Mouse (Mus musculus) layer of hippocampus, adult 2 months (tissue): Measurements from ENCODE around the gene Dnajc6. TPM values are rescaled to one million over a fixed set of nuclear protein-coding genes. Genes with fewer than 3 reads are reported as not detected.

Experiments used
- DNase-seq, 2 experiments: peaks; one replicate each; pipeline ENCODE4 v3.0.0; 2022; ENCODE audit warnings: low spot score in 2 of 2
- H3K27ac ChIP-seq: fragments of 200-600 bp; 2 replicates; pipeline ENCODE4 v1.8.1; 2022
- H3K4me3 ChIP-seq: fragments of 200-600 bp; 2 replicates; pipeline ENCODE4 v1.8.1; 2022; ENCODE audit warnings: mild to moderate bottlenecking
- CTCF ChIP-seq: fragments of 200-600 bp; conservative IDR thresholded peaks from 2 replicates; pipeline ENCODE4 v1.8.1; 2022; ENCODE audit warnings: antibody characterized with exemption, mild to moderate bottlenecking, moderate library complexity
- total RNA-seq, 2 experiments: library from RNA; stranded (reverse); gene quantifications; 2 replicates each; pipeline ENCODE4 v1.2.3; 2021

Dnajc6 gene
- total RNA-seq, 2 experiments from 2014 or later = 291 to 316 TPM

GRCm38 (mm10) chr4:101585455-101586184 lies 89.2 kb downstream of the Dnajc6 start:
- no peak for TF ChIP-seq CTCF
- H3K27ac ChIP-seq = peak overlapping the region; percentile 11; the same call in 1 of the 2 replicates
- H3K4me3 ChIP-seq = no peak overlapping the region
- no peak for DNase-seq

DNA sequence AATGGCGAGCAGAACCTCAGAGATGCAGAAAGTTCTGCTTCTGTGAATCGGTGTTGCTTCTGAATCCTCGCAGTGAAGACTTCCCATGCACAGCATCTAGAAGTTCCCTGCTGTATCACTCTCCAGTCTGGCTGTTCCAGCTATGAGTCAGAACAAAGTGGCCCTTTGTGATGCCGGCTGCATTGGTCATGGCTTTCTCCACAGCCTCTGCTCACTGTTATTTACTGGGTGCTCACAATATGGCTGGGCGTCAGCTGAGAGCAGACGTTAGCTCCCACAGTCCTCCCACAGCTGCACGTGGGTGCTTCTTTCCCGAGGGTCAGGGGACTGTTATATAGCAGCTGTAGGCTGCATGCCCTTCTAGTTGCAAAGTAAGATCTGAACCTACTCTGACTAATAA lies 92.5 kb downstream of the Dnajc6 start:
- peak overlapping the region; percentile 73 for H3K27ac ChIP-seq
- H3K4me3 ChIP-seq = no peak overlapping the region
- DNase-seq = peak; percentile 29 to 58
- no peak for TF ChIP-seq CTCF

DNA sequence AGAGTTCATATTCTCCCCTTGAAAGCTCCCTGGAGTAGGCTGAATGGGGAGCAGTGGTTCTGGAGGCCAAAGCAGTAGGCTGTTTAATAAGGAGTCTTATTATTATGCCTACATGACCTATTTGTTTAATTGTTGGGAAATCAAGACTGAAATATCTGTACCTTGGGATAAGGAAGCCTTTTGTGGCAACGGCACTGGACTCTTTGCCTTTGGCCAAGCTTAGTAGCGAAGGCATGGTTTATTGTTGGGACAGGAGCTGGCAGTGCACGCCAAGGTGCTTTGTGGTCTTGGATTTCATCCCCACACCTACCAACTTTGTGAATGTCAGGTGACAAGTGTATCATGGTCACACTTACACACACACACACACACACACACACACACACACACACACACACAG lies 93.3 kb downstream of the Dnajc6 start:
- DNase-seq = no peak
- Histone ChIP-seq H3K27ac (peak overlapping the region; percentile 73), H3K4me3 (no peak overlapping the region)
- TF ChIP-seq CTCF = no peak

DNA sequence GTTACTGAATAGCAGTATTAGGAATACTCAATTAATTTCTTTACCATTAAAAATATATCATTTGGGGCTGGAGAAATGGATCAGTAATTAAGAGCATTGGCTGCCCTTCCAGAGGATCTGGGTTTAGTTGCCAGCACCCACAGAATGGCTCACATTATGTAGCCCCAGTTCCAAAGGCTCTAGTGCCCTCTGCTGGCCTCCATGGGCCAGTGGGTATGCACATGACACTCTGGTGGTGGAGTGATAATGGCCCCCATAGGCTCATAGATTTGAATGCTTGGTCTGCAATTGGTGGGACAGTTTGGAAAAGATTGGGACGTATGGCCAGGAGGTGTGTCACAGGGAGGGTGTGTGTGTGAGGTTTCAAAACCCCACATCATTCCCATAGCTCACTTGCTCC lies 95.0 kb downstream of the Dnajc6 start:
- TF ChIP-seq CTCF = peak; percentile 53
- no peak overlapping the region for H3K27ac ChIP-seq
- no peak for DNase-seq
- no peak overlapping the region for H3K4me3 ChIP-seq

DNA sequence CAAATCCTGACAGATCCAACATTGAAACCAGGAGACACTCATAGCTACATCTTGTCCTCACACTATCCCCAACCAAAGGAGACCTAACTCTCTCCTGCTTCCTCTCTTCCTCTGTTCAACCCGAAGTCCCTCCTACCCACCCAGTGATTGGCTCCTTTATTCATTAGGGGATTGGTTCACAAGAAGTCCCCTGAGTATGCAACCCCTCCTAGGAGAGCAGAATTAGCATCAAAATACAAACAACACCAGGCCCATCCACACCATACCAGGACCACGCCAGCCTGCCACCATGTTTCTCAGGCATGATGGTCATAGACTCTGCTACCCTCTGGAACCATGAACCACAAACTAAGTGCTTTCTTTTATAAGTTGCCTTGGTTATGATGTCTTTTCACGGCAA lies 96.0 kb downstream of the Dnajc6 start:
- no peak for DNase-seq
- Histone ChIP-seq H3K4me3 (no peak overlapping the region), H3K27ac (no peak overlapping the region)
- TF ChIP-seq CTCF = no peak

DNA sequence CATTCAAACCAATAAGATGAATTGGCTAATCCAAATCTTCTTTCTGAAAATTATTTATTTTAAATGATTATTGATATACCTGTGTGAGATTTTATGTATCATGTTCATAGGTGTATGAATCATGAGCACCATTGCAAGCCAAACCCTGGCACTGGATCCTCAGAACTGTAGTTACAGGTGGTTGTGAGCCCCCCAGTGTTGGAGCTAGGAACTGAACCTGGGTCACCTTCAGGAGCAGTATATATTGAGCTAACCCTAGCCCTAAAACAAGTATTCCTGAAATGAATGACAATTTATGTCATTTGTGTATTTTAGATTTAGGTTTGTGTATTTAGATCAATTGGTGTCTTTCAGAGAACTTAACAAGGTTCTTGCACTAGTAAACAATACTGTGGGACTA lies 105.3 kb downstream of the Dnajc6 start:
- peak; percentile 69 for TF ChIP-seq CTCF
- Histone ChIP-seq H3K4me3 (no peak overlapping the region), H3K27ac (no peak overlapping the region)
- no peak for DNase-seq

DNA sequence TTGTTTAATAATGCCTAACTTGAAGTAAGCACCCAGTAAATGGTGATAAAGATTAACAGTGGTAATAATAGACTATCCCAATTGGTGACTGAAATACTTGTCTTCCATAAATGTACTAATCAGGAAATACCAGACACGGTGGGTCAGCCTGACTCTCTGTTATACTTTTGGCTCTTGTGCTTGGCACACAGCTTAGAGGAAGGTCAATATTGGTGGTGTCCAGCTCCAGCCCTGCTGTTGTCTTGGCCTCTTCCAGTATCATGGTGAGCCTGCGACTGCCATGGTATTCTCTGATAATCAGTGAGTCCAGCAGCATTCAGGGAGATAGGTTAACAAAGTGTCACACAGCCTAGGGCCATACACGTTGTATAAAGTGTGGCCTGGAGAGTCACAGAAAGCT lies 107.2 kb downstream of the Dnajc6 start:
- Histone ChIP-seq H3K27ac (no peak overlapping the region), H3K4me3 (no peak overlapping the region)
- DNase-seq = no peak
- TF ChIP-seq CTCF = no peak

DNA sequence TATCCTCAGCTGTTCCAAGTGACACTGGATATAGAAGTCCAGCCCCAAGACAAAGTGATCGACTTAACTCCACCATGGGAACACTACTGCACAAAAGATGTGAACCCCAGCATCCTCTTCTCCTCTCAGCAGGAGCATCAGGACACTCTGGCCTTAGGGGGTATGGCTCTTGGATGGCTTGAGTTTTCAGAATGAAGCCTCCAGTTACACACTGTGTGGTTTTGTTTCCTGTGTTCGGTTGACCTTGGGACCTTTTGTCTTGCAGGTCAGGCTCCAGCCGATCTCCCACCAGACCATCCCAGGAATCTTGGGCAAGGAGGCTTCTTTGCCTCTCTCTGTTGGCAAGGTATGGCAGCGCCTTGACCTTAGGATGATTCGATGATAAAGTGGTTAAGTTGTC lies 120.1 kb downstream of the Dnajc6 start:
- TF ChIP-seq CTCF = no peak
- no peak overlapping the region for H3K4me3 ChIP-seq
- DNase-seq = no peak
- no peak overlapping the region for H3K27ac ChIP-seq

DNA sequence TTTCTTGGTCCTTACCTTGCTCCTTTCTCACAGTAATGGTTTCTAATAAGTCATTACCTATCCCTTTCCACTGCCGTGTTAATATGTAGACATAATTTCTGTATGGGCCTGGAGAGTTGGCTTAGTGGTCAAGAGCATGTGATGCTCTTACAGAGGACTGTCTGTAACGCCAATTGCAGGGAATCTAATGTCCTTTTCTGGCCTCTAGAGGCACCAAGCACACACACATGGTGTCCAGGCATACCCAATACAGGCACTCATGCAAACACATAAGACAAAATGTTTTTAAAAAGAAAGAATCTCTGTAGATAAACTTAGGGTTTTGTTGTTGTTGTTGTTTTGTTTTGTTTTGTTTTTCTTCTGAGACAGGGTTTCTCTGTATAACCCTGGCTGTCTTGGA lies 121.3 kb downstream of the Dnajc6 start:
- Histone ChIP-seq H3K4me3 (no peak overlapping the region), H3K27ac (no peak overlapping the region)
- peak; percentile 57 for TF ChIP-seq CTCF
- no peak for DNase-seq

- no peak for TF ChIP-seq CTCF
- Histone ChIP-seq H3K4me3 (no peak overlapping the region), H3K27ac (no peak overlapping the region)
- DNase-seq = no peak
Measured at GRCm38 (mm10) chr4:101620206-101620605, 123.8 kb downstream of the Dnajc6 start.

GRCm38 (mm10) chr4:101621241-101621640 lies 124.8 kb downstream of the Dnajc6 start:
- no peak overlapping the region for H3K4me3 ChIP-seq
- no peak overlapping the region for H3K27ac ChIP-seq
- no peak for TF ChIP-seq CTCF
- no peak for DNase-seq

GRCm38 (mm10) chr4:101625278-101625677 lies 128.8 kb downstream of the Dnajc6 start:
- no peak for TF ChIP-seq CTCF
- no peak for DNase-seq
- Histone ChIP-seq H3K4me3 (no peak overlapping the region), H3K27ac (no peak overlapping the region)

DNA sequence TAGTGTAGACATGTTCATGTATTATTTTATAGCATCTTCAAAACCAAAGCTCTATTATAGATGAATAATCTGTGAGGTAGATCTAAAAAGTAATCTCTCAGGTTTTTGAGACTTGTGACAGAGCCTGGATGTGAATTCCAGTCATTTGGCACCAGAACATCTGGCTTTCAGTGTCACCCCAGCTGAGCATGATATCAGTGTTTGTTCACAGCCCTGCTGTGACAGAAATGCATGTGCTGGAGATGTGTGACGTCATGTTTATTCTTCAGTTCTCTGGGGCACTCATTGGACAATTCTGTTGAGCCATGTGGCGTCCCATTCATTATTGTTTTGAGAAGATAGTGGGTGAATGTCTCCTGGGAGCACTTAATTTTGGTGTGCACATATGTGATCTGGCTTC lies 139.1 kb downstream of the Dnajc6 start:
- DNase-seq = no peak
- TF ChIP-seq CTCF = no peak
- no peak overlapping the region for H3K4me3 ChIP-seq
- H3K27ac ChIP-seq = peak overlapping the region; percentile 40; the same call in 1 of the 2 replicates

GRCm38 (mm10) chr4:101637472-101637871 lies 141.0 kb downstream of the Dnajc6 start:
- no peak overlapping the region for H3K27ac ChIP-seq
- no peak overlapping the region for H3K4me3 ChIP-seq
- no peak for TF ChIP-seq CTCF
- DNase-seq = no peak
